Mouse (Mus musculus) gastrocnemius, postnatal 36 days (tissue): ENCODE measurements around the gene Spdye4c. TPM values are rescaled to one million over a fixed set of nuclear protein-coding genes. Genes with fewer than 3 reads are reported as not detected.

ENCODE experiments used
- DNase-seq, 2 experiments: peaks; one replicate each; pipeline ENCODE4 v3.0.0; 2022
- intact Hi-C: fragments of 180-260 bp; cut with DNase I; formaldehyde crosslinking; loops from one replicate; pipeline ENCODE4 v1.15.1; 2025
- total RNA-seq, 2 experiments: library from RNA; stranded (reverse); gene quantifications; 2 replicates each; pipeline ENCODE4 v1.2.3; 2021

The Spdye4c gene
- total RNA-seq, 2 experiments from 2014 or later, result not detected

GRCm38 (mm10) chr2:128582881-128583280, 8.1 kb upstream of the Spdye4c start:
- intact Hi-C loops, result no loop called here
- DNase-seq, result no peak

GRCm38 (mm10) chr2:128592301-128592700, 1.3 kb downstream of the Spdye4c start:
- intact Hi-C loops, result no loop called here
- DNase-seq, result no peak

- no peak for DNase-seq
- intact Hi-C loops, result no loop called here
These were observed 10.5 kb downstream of the Spdye4c start for GRCm38 (mm10) chr2:128601534-128601933.

- intact Hi-C loops, result no loop called here
- no peak for DNase-seq
These were observed 18.3 kb downstream of the Spdye4c start for GRCm38 (mm10) chr2:128609286-128609685.

GRCm38 (mm10) chr2:128611178-128611577, 20.2 kb downstream of the Spdye4c start:
- intact Hi-C loops, result no loop called here
- no peak for DNase-seq

GRCm38 (mm10) chr2:128612275-128612674, 21.3 kb downstream of the Spdye4c start:
- no peak for DNase-seq
- intact Hi-C loops, result no loop called here

- intact Hi-C loops, result no loop called here
- no peak for DNase-seq
These were observed 22.4 kb downstream of the Spdye4c start for GRCm38 (mm10) chr2:128613365-128613764.

- DNase-seq, result no peak
- intact Hi-C loops, result no loop called here
These were observed 24.4 kb downstream of the Spdye4c start for GRCm38 (mm10) chr2:128615366-128615765.

- intact Hi-C loops, result no loop called here
- DNase-seq, result no peak
These were observed 29.6 kb downstream of the Spdye4c start for GRCm38 (mm10) chr2:128620578-128620977.

Other genes starting within 250 kb of the Spdye4c start
- gene Anapc1, start 96.2 kb downstream of the Spdye4c start, total RNA-seq, result 10 to 100 TPM; 31.5 to 34.2 TPM
- 1 to 10 TPM; 1.7 to 2.0 TPM for gene Mertk, start 107.7 kb downstream of the Spdye4c start, total RNA-seq
- gene Tmem87b, start 226.9 kb downstream of the Spdye4c start, total RNA-seq, result 10 to 100 TPM; 11.4 to 13.0 TPM